Mouse (Mus musculus): Measurements from ENCODE around the gene Gpkow.
"Not testable (repeated sequence)": the region's sequence is repeated elsewhere in the genome, so short reads cannot be mapped to it uniquely, and the experiment has no call there.

Gene Gpkow

DNA sequence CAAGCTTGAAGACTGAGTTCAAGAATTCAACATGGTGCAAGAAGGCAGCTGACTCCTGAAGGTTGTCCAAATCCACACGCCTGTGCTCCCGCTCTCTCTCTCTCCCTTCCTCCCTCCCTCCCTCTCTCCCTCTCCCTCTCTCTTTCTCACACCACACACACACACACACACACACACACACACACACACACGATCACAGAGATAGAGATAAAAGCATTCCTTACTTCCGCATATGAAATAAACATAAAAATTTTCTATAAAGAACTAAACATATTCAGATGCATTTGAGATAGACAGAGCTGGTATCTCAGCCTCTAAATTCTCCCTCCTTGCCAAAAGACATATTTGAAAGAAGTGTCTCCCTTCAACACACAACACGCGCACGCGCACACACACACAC lies 48.5 kb downstream of the Gpkow start:
- no peak for DNase-seq (ENCODE audit: low spot score)

DNA sequence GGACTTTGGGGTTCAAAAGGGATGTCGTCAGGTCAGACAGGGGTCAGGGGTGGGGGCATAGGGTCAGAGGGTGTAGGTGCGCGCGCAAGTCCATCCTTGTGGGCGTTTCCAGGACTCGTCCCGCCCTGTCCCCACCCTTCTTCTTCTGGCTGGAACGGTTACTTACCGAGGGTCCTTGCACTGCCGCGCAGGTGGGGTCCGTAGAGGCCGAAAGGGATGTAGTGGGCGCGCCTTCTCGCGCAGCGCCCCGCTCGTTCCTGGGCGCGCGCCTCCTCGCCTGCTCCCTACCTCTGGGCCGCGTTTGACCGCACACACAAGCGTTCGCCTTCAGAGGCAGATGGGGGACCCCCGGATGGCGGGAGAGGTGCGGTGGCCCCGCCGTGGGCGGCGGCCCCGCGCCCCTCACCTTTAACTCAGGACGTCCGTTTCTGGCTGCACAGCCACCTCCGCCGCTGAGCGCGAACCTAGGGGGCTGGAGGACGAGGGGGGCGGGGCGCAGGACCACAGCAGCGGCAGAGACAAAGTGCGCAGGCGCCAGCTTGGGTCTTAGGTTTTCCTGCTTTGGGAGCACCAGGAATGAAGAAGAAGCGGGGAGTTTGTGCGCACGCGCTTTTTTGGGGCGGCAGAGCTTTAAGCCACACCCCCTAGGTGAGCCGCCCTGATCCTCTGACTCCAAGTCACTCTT lies 53.6 kb downstream of the Gpkow start, which contains the start of gene Ccdc120:
Ccdc120 (minus strand) TSS at position 474 of the 685 bp plus-strand sequence.
- DNase-seq (ENCODE audit: low spot score): peak; percentile 55

DNA sequence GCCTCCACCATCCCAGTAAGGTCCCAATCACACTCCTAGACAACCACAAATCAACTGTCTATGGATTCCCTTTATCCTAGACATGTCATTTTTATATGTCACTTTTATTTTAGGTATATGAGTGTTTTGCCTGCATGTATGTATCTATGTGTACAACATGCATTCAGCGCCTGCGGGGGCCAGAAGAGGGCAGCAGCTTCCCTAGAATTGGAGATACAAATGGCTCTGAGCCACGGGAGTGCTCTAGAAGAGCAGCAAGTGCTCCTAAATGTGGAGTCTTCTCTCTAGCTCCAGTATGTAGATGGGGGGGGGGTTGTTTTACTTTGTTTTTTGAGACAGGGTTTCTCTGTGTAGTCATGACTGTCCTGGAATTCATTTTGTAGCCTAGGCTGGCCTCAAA lies 56.7 kb downstream of the Gpkow start:
- not testable (repeated sequence) for DNase-seq (ENCODE audit: low spot score)

Data from lung, postnatal 25 days (tissue).